Mouse (Mus musculus) heart, postnatal 0 days (tissue): ENCODE results near the gene Pygm.
A peak's percentile ranks its signal among the peaks of the same experiment; 100 is the strongest.

Source experiments
- CTCF ChIP-seq: IDR thresholded peaks from 2 replicates; pipeline ENCODE4 v1.5.1; 2016; ENCODE audit warnings: antibody characterized with exemption, control low read depth, low read depth
- EP300 ChIP-seq: IDR thresholded peaks from 2 replicates; pipeline ENCODE4 v1.6.1; 2016; ENCODE audit warnings: antibody characterized with exemption, low read depth

GRCm38 (mm10) chr19:6392743-6393393 lies 8.7 kb downstream of the Pygm start:
- TF ChIP-seq EP300 (no peak), CTCF (peak; percentile 40)
